Mouse (Mus musculus): ENCODE results near the gene Zc3hav1.

Gene Zc3hav1

DNA sequence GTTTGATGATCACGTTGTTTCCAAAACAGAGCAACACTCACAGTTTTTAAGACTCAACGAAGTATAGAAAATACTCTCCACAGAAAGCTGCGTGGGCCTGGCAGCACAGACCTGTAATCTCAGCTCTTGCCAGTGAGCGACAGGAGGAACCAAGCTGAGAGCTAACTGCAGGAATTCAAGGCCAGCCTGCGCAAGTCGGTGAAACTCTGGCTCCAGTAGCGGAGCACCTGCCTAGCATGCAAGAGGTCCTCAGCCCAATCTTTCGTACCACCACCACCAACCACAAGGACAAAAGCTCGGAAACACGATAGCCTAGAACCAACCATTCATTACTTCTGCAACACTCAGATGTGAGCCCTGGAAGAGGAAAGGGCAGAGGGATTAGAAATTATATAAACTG lies 2.0 kb downstream of the Zc3hav1 start:
- DNase-seq (ENCODE audit: low spot score): peak; percentile 32

DNA sequence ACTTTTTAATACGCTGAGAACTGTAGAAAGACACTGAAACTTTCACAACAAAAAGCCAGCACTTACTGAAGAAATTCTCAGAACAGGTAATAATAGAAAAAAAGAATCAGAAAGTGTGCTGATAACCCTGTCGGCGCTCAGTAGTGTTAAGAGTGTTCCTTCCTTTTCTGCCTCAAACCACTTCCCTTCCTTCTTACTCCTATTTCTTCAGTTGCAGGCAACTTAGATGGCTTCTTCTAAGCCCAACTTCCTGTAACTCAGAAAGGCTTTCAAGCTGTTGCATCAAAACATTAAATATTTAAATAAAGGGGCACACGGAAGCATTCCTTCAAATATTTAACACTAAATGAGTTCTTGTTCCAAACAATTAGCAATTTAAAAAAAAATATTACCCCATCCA lies 2.5 kb downstream of the Zc3hav1 start:
- no peak for DNase-seq (ENCODE audit: low spot score)

GRCm38 (mm10) chr6:38349806-38350205 lies 4.6 kb downstream of the Zc3hav1 start:
- DNase-seq (ENCODE audit: low spot score): no peak

- no peak for DNase-seq (ENCODE audit: low spot score)
Observed at GRCm38 (mm10) chr6:38348811-38349453, 5.5 kb downstream of the Zc3hav1 start.

DNA sequence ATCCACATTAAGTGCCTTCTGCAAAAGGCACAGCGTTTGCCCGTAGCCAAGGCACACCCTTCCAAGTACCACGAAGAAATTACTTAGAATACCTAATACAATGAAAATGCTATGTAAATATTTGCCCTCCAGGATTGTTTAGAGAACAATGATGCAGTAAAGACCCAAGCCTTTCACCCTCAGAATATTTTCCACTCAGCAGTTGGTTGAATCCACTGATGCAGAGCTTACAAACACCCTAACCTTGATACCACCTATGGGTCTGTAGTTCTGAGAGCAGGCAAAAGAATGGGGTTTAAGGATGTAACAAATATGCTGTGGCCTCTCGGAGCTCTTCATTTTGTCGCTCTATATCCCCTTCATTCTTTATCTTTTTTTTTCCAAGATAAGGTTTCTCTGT lies 6.5 kb downstream of the Zc3hav1 start:
- DNase-seq (ENCODE audit: low spot score): no peak

GRCm38 (mm10) chr6:38345796-38346195 lies 8.6 kb downstream of the Zc3hav1 start:
- DNase-seq (ENCODE audit: low spot score): peak; percentile 22

DNA sequence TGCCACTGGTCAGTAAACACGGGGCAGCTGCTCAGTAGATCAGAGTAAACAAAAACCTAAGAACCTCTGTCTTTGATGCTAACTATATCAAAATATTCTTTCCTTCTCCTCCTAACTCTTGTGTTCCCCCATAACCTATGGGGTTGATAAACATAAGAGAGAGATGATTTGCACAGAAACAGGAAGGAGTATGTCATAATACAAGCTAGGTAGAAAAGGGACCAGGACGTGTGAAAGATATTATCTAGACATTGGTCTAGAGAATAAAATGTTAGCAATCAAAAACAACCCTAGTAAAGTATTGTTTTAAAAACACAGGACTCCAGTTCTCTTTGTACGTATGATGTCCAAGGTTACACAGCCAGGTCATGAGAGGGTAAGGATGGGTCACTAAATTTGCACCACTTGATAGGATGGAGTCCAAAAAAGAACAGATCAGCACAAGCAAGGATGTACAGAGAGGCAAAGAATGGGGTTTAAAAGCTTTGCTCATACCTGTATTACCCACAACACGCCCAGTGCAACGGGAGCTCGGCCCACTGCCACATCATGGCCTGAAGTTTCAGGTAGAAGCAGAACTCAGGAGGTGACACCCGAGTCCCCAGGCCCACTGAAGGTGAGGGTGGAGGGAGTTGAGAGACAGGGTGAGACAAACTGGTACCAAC lies 10.3 kb downstream of the Zc3hav1 start:
- DNase-seq (ENCODE audit: low spot score): no peak

DNA sequence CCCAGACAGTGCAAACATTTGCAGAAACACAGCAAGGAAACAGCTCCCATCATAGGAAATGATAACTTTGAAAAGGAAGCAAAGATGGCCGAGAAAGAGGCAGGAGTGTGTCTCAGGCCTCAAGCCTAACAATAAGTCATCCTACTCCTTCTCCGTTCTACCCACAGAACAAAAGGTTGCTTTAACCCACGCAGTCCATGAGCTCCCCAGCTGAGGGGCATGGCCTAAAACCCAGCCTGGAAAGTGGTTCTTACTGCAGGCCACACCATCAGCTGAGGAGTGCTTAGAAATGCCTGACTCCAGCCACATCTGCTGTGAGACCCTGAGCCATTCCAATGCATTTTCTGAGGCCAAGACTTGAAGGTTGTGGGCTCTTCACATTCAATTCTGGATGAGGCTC lies 10.8 kb downstream of the Zc3hav1 start:
- no peak for DNase-seq (ENCODE audit: low spot score)

DNA sequence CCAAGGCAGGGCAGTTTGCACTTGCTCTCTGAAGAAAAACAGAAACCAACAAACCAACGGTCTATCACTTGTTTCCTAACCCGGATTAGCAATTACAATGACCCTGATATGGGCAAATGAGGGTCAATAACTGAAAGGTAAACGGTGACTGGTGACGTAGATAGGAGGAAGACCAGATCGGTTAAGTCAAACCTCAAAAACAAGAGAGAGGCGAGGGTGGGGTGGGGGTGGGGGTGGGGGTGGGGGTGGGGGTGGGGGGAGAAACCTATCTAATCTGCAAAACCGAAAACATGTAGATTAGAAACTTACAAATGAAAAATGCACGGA lies 11.8 kb downstream of the Zc3hav1 start:
- DNase-seq (ENCODE audit: low spot score): no peak

GRCm38 (mm10) chr6:38341751-38342665 lies 12.4 kb downstream of the Zc3hav1 start:
- DNase-seq (ENCODE audit: low spot score): peak; percentile 13

DNA sequence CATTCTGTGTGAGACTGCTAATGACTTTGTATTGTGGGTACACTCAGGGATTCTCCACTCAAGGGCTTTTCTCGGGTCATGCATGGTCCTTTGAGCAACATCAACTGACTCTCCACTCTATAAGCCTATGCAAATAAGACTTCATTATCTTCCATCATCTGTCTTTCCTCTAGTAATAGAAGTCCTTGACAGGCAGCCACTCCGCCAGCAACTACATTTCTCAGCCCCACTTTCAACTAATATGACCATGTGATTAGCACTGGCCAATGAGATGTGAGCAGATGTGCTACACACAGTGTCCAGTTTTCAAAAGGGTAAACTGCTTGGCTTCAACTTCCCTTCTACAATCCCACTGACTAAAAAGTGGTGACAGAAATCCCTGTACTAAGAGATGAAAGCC lies 15.3 kb downstream of the Zc3hav1 start:
- no peak for DNase-seq (ENCODE audit: low spot score)

DNA sequence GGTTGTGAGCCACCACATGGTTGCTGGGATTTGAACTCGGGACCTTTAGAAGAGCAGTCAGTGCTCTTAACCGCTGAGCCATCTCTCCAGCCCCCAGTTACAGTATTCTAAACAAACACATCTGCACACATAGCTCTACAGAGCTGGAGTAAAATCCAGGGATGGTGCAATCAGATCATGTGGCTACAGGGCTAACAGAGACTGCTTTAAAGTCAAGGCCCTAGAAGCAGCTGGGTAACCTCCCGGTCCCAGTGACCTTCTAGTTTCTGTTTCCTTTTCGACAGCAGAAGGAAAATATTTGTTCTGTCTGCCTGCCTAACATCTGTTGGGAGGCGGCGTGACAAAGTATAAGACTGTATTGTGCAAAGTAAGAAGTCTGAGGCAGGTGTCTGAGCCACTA lies 16.5 kb downstream of the Zc3hav1 start:
- DNase-seq (ENCODE audit: low spot score): no peak

- DNase-seq (ENCODE audit: low spot score): no peak
Observed at GRCm38 (mm10) chr6:38337166-38337705, 17.2 kb downstream of the Zc3hav1 start.

GRCm38 (mm10) chr6:38335264-38335663 lies 19.1 kb downstream of the Zc3hav1 start:
- no peak for DNase-seq (ENCODE audit: low spot score)

- DNase-seq (ENCODE audit: low spot score): peak; percentile 82
Observed at GRCm38 (mm10) chr6:38326596-38326995, 27.8 kb downstream of the Zc3hav1 start.

DNA sequence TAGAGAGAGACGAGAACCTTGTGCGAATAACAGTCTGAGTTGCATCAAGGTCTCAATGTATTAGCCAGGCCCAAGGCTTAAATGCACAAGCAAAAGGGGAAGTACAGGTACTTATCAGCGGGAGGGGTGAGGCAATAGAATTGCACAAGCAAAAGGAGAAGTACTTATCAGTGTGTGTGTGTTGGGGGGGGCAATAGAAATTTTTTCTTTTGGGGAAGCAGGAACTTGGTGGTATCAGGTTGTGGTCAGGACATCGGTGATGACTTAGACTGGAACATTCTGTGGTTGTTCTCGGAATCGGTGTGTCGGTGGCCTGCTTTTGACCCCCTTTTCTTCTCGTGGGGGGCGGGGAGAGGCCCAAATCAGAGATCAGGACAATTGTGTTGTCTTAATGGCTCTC lies 33.8 kb downstream of the Zc3hav1 start:
- no peak for DNase-seq (ENCODE audit: low spot score)

- no peak for DNase-seq (ENCODE audit: low spot score)
Observed at GRCm38 (mm10) chr6:38316050-38316449, 38.4 kb downstream of the Zc3hav1 start.

DNA sequence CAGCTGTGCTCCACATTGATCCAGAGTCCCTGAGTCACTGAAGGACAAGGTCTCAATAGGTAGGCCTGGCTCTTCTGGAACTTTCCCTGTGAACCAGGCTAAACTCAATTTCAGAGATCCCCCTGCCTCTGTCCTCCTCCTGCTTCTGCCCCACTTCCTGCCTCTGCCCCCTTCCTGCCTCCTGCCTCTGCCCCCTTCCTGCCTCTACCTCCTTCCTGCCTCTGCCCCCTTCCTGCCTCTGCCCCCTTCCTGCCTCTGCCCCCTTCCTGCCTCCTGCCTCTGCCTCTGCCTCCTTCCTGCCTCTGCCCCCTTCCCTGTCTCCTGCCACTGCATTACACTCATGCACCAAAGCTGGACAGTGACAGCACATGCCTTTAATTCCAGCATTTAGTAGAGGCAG lies 44.7 kb downstream of the Zc3hav1 start:
- no peak for DNase-seq (ENCODE audit: low spot score)

- DNase-seq (ENCODE audit: low spot score): no peak
Observed at GRCm38 (mm10) chr6:38304981-38305380, 49.4 kb downstream of the Zc3hav1 start.

GRCm38 (mm10) chr6:38298761-38299401 lies 55.5 kb downstream of the Zc3hav1 start, which contains the start of gene Zc3hav1l:
TSS of gene Zc3hav1l (minus strand) at chr6:38299259.
- peak; percentile 89 for DNase-seq (ENCODE audit: low spot score)

DNA sequence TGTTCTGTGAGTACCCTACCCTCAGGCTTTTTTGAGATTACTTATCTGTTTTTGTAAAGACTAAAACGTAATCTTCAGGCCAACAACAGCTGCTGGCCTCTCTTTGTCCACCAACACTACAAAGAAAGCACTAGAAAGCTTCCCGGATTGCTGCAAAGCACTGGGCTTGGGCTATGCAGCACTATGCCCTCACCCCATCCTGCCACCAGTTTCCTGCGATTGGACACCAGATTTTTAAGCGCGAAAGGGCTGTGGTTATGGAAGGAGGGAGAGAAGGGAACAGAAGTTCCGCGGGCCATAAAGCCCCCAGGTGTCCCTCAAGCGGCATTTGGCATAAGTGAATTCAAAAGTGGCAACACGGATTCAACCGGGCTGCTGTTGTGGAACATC lies 56.2 kb downstream of the Zc3hav1 start:
- peak; percentile 80 for DNase-seq (ENCODE audit: low spot score)

DNA sequence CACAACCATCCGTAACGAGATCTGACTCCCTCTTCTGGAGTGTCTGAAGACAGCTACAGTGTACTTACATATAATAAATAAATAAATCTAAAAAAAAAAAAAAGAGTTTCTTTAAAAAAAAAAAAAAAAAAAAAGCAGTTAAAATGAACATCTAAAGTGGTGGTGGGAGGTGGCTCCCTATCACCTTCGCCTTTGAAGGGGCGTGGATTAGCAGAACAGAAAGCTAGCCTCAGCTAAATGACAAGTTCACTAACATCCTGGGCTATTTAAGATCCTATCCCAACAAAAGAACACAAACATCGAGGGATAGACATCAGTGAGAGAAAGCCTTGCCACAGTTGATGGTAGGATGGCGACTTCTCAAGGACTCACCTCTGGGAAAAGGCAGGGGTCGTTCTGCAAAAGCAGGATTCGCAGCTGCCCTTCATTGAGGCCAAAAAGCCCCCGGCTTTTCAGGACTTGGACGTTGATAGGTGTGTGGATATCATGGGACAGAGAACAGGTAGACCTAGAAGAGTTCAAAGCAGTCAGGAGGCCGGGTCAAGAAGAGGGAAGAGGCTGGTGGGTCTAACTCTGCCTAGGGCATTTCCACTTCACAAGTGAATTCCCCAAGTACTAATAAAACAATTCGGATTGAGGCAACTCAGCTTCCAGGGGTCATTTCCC lies 56.7 kb downstream of the Zc3hav1 start:
- DNase-seq (ENCODE audit: low spot score): no peak
